Mouse (Mus musculus) liver, embryonic 15.5 days (tissue): ENCODE measurements around the gene Sema4f. TPM values are rescaled to one million over a fixed set of nuclear protein-coding genes. Genes with fewer than 3 reads are reported as not detected.

ENCODE experiments used
- ATAC-seq: fragments of 200-750 bp; cut with Nextera tagmentation; 2 replicates; pipeline ENCODE4 v1.8.0; 2017; ENCODE audit warnings: moderate number of reproducible peaks, mild to moderate bottlenecking, moderate library complexity; ENCODE audit not compliant: insufficient read depth
- H3K27ac ChIP-seq: fragments of 300-500 bp; sonication (generic); replicated peaks from 2 replicates; pipeline ENCODE4 v1.5.1; 2015; ENCODE audit warnings: mild to moderate bottlenecking, inconsistent platforms
- H3K27me3 ChIP-seq: fragments of 300-500 bp; sonication (generic); 2 replicates; pipeline ENCODE4 v1.6.1; 2015; ENCODE audit warnings: mild to moderate bottlenecking, inconsistent platforms
- H3K36me3 ChIP-seq: fragments of 300-500 bp; sonication (generic); replicated peaks from 2 replicates; pipeline ENCODE4 v1.6.1; 2015; ENCODE audit warnings: moderate library complexity, mild to moderate bottlenecking, inconsistent platforms
- H3K4me1 ChIP-seq: fragments of 300-500 bp; sonication (generic); replicated peaks from 2 replicates; pipeline ENCODE4 v1.6.1; 2015; ENCODE audit warnings: inconsistent platforms
- H3K4me2 ChIP-seq: fragments of 300-500 bp; sonication (generic); 2 replicates; pipeline ENCODE4 v1.6.1; 2015; ENCODE audit warnings: moderate library complexity, mild to moderate bottlenecking, inconsistent platforms
- H3K4me3 ChIP-seq: fragments of 300-500 bp; sonication (generic); replicated peaks from 2 replicates; pipeline ENCODE4 v1.5.1; 2015; ENCODE audit warnings: mild to moderate bottlenecking, inconsistent platforms
- H3K9ac ChIP-seq: fragments of 300-500 bp; sonication (generic); 2 replicates; pipeline ENCODE4 v1.6.1; 2015; ENCODE audit warnings: moderate library complexity, mild to moderate bottlenecking, inconsistent platforms
- H3K9me3 ChIP-seq: fragments of 300-500 bp; sonication (generic); replicated peaks from 2 replicates; pipeline ENCODE4 v1.6.1; 2016; ENCODE audit warnings: inconsistent platforms
- WGBS: fragments of 180-500 bp; shearing (Covaris S2); methylation state at CpG from one replicate; pipeline ENCODE4 v1.1.7; 2015; ENCODE audit warnings: mixed read lengths; ENCODE audit not compliant: insufficient replicate concordance; 5-methylcytosine and 5-hydroxymethylcytosine counted together
- polyA plus RNA-seq: library from polyadenylated mRNA; unstranded; fragments of >200 nt; fragmentation: Nextera tagmentation; extraction: Ambion mirVana; gene quantifications from 2 replicates; pipeline ENCODE4 v1.2.1, GENCODE M21; 2015

The Sema4f gene
- polyA plus RNA-seq, 1 experiment from 2014 or later = 0.10 TPM

DNA sequence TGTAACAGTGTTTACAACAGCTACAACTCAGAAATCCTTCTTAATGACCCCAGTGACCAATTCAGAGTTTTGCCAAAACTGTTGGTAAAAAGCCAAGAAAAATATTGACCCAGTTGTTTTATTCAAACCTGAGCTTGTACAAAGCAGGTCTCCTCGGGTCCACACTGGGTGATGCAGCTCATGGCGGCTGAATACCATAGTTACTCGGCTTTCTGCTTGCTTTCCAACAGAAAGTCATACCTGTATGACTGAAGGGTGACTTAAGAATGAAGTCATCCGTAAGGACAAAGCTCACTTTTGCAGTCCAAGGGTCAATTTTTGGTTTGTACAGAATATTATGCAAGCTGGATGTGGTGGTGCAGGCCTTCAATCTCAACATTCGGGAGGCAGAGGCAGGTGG is 12.0 kb downstream of the Sema4f start:
- no peak for ATAC-seq
- Histone ChIP-seq H3K4me2 (no peak overlapping the region), H3K9me3 (no peaks in the 10 kb centered on the region), H3K9ac (no peak overlapping the region), H3K27ac (no peak overlapping the region), H3K4me1 (no peaks in the 10 kb centered on the region), H3K36me3 (no peaks in the 10 kb centered on the region), H3K27me3 (peaks cover 7% of the 10 kb centered on the region), H3K4me3 (no peak overlapping the region)
- WGBS = 44% methylated on average over 5 of the region's 5 CpGs

DNA sequence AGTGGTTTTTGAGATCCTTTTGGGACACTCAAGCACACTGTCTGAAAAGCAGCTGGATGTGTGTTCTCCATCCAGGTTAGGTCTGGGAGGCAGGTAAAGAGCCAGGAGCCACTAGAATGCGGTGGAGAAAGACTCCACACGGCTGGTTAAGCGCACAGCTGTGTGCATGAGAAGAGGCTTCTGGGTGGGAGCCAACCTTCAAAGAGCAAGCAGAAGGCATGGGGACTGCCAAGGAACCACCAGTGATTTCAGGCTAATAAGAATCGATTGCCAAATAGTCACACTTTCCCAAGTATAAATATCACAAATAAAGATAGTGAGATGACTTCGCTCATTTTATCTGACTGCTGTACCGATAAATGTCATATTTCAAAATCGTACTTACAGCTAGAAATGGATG is 13.0 kb downstream of the Sema4f start:
- Histone ChIP-seq H3K27ac (no peak overlapping the region), H3K27me3 (peaks cover 7% of the 10 kb centered on the region; the same call in 1 of the 2 replicates), H3K9me3 (no peaks in the 10 kb centered on the region), H3K36me3 (no peaks in the 10 kb centered on the region), H3K9ac (no peak overlapping the region), H3K4me3 (no peak overlapping the region), H3K4me1 (no peaks in the 10 kb centered on the region), H3K4me2 (no peak overlapping the region)
- ATAC-seq = no peak
- 69% methylated on average over 7 of the region's 7 CpGs for WGBS

DNA sequence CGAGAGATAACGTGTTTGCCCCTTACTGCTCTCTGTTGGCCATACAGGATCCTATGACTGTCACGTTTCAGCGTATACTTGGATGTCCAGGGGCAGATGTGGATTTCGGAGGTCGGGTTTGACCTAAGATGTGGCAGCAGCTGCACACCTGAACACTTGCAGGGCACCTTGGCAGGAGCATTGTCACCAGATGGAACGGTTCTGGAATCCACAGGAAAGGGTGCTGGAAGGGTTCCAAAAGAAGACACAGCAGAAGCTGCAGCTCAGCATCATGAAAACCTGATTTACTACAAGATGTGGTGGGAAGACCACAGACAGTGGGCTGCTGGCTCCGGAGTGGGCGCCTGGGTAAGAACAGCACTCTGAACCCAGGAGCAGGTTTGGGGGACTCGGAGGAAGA is 13.5 kb downstream of the Sema4f start:
- Histone ChIP-seq H3K9me3 (no peaks in the 10 kb centered on the region), H3K9ac (no peak overlapping the region), H3K27me3 (peaks cover 6% of the 10 kb centered on the region; the same call in 1 of the 2 replicates), H3K27ac (no peak overlapping the region), H3K4me2 (no peak overlapping the region), H3K36me3 (no peaks in the 10 kb centered on the region), H3K4me1 (no peaks in the 10 kb centered on the region), H3K4me3 (no peak overlapping the region)
- WGBS = 59% methylated on average over 10 of the region's 10 CpGs
- ATAC-seq = no peak

DNA sequence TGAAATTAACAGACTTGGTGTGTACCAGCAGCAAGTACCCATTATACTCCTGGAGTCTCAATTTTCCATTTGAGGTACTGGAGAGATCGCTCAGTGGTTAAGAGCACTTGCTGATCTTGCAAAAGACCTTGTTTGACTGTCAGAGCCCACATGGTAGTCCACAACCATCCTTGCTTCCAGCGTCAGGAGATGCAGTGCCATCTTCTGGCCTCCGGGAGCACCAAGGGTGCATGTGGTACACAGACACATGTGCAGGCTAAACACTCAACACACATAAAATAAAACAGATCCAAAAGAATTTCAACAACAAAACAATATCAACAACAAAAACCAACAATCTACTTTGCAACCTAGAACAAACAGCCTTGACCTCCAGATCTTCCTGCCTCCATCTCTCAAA is 14.6 kb downstream of the Sema4f start:
- no peak overlapping the region for H3K27ac ChIP-seq
- H3K36me3 ChIP-seq = no peaks in the 10 kb centered on the region
- no peaks in the 10 kb centered on the region for H3K9me3 ChIP-seq
- no peaks in the 10 kb centered on the region for H3K4me1 ChIP-seq
- H3K9ac ChIP-seq = no peak overlapping the region
- ATAC-seq = no peak
- H3K4me2 ChIP-seq = no peak overlapping the region
- no peaks in the 10 kb centered on the region; the same call in 1 of the 2 replicates for H3K27me3 ChIP-seq
- 37% methylated on average over 3 of the region's 3 CpGs for WGBS
- no peak overlapping the region for H3K4me3 ChIP-seq

DNA sequence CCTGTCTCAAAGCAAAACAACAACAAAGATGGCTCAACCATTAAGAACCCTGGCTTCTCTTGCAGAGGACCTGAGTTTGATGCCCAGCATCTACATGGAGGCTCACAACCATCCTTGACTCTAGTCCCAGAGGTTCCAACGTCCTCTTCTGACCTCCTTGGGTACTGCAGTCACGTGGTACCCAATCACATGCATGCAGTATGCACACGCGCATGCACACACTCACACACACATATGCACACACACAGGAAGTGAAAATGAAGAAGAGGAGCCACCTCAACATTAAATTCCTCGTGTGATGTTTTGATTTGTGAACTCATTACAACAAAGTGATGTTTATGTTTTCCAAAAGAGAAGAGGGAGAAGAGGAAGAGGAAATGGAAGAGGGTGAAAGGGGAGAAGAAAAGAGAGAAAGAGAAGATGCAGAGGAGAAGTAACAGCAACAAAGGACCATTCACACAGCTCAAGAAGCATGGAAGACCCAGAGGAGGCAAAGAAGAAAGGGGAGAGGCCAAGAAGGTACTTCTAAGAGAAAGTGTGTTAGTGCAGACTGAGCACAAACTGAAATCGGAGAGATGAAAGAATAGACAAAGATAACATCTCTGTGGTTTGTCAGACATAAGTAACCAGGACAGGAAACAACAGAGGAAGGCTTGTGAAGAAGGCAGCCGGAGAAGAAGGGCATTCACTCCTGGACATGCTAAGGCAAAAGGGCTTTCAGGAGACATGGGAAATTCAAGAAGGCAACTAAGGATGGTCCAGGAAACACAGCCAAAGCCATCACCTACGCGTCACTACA is 17.9 kb downstream of the Sema4f start:
- no peaks in the 10 kb centered on the region for H3K36me3 ChIP-seq
- H3K27ac ChIP-seq = no peak overlapping the region
- 38% methylated on average over 9 of the region's 9 CpGs for WGBS
- no peaks in the 10 kb centered on the region for H3K9me3 ChIP-seq
- no peak overlapping the region for H3K9ac ChIP-seq
- ATAC-seq = no peak
- peaks cover 5% of the 10 kb centered on the region for H3K27me3 ChIP-seq
- no peaks in the 10 kb centered on the region for H3K4me1 ChIP-seq
- H3K4me2 ChIP-seq = no peak overlapping the region
- H3K4me3 ChIP-seq = no peak overlapping the region

DNA sequence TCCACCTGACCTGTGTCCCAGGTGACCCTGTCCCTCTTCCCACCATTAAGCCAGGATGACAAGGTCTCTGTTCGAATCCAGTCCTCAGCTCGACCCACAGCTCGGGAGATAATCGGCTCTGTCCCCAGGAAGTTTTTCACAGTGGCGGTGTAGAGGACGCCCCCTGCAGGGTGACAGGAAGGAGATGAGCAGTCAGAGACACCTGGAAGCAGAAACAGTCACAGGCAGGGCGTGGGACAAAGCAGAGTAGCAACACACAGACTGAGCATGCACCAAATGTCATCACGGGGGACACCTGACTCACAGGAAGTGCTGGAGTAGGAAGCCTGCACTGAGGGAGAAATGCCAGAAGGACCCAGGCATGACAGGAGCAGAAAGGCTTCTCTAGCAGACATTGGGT is 20.0 kb downstream of the Sema4f start:
- peaks cover 9% of the 10 kb centered on the region for H3K27me3 ChIP-seq
- no peak overlapping the region for H3K4me2 ChIP-seq
- H3K9ac ChIP-seq = no peak overlapping the region
- H3K27ac ChIP-seq = no peak overlapping the region
- no peak overlapping the region for H3K4me3 ChIP-seq
- H3K4me1 ChIP-seq = no peaks in the 10 kb centered on the region
- H3K9me3 ChIP-seq = no peaks in the 10 kb centered on the region
- 38% methylated on average over 8 of the region's 8 CpGs for WGBS
- no peaks in the 10 kb centered on the region for H3K36me3 ChIP-seq
- no peak for ATAC-seq

DNA sequence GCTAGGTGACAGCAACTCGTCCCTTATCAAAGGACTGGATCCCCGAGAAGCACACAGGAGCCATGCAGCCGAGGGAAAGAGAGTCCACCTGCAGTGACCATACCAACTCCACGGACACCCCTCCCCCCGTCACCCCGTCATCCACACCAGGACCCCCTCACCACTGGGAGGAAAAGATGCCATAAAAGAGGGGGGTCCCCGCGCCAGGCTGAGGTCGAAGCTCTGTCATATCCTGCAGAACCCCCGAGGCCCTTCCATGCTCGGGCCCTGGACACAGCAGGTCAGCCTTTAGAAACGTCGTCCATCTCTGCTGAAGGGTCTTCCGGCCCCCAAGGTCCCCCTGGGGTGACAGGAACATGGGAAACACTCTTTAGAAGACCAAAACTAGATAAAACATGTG is 21.2 kb downstream of the Sema4f start:
- Histone ChIP-seq H3K4me1 (no peaks in the 10 kb centered on the region; the same call in 1 of the 2 replicates), H3K27ac (no peak overlapping the region), H3K9ac (no peak overlapping the region), H3K27me3 (peaks cover 9% of the 10 kb centered on the region), H3K4me3 (no peak overlapping the region), H3K9me3 (no peaks in the 10 kb centered on the region), H3K4me2 (no peak overlapping the region), H3K36me3 (no peaks in the 10 kb centered on the region)
- no peak for ATAC-seq
- 60% methylated on average over 14 of the region's 14 CpGs for WGBS

DNA sequence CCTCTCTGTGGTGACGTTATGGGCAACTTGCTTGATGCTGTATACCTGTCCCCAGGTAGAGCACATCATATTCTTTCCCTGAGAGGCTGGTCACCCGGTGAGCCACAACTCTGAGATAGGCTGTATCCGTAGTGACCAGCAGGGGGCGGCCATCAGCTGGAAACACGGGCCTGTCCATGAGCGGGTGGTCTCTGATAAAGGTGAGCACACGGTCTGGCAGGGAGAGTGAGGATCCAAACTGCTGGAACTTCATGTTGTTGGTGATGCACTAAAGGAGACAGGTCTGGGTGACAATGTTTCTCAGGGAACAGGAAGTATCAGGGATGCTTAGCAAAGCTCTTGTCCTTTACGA is 21.8 kb downstream of the Sema4f start:
- Histone ChIP-seq H3K9me3 (no peaks in the 10 kb centered on the region), H3K4me1 (no peaks in the 10 kb centered on the region; the same call in 1 of the 2 replicates), H3K9ac (no peak overlapping the region), H3K4me3 (no peak overlapping the region), H3K27me3 (peaks cover 9% of the 10 kb centered on the region), H3K27ac (no peak overlapping the region), H3K4me2 (no peak overlapping the region), H3K36me3 (no peaks in the 10 kb centered on the region)
- WGBS = 14% methylated on average over 8 of the region's 8 CpGs
- no peak for ATAC-seq

DNA sequence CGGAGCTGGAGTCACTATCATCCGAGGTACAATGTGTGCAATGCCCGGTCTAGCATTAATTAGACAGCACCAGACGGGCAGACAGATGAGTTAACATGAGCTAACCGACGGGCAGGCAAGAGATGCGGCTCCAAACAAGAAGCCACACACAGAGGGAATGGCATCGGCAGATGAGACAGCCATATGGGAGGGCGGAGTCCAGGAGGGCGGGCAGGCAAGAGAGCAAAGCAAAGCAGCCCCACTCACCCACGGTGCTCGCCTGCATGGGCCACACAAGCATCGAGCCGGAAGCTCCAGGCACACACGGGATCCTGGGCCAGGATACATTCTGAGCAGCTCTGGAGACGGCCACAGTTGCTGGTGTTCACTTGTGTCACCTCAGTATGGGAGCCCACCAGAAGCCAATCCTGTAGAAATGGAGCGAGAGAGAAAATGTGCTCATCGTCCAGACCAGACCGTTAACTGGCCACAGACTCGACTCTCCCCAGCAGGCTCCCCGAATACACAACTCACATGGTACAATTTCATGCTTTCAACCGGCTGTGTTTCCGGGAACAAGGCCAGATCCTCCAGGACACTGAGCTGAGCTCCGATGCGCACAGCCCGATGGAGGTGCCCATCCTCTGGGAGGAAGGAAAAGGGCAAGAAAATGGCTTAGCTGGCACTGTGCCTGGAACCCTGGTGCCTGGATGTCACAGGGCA is 22.3 kb downstream of the Sema4f start:
- no peaks in the 10 kb centered on the region; the same call in 1 of the 2 replicates for H3K4me1 ChIP-seq
- no peaks in the 10 kb centered on the region for H3K36me3 ChIP-seq
- WGBS = 67% methylated on average over 26 of the region's 26 CpGs
- no peak overlapping the region for H3K4me3 ChIP-seq
- H3K9ac ChIP-seq = no peak overlapping the region
- H3K27me3 ChIP-seq = peaks cover 9% of the 10 kb centered on the region
- no peaks in the 10 kb centered on the region for H3K9me3 ChIP-seq
- no peak for ATAC-seq
- H3K27ac ChIP-seq = no peak overlapping the region
- no peak overlapping the region for H3K4me2 ChIP-seq

DNA sequence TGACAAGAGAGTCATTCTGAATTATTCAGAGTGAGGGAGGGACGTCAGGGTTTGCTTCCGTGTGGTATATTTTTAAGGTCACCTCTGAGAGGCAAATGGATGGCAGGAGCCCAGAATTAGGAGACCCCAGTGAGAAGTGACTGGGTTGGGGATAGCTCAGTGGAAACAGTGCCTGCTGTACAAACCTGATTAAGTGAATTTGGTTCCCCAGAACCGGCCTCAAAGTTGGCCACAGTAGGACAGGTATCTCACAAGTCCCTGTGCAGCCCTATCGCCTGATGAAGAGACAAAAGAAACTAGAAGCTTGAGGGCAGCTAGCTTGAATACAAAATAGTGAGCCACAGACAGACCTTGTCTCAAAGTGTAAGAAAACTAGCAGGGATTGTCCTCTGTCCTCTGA is 23.1 kb downstream of the Sema4f start:
- WGBS = 74% methylated on average over 4 of the region's 4 CpGs
- H3K27ac ChIP-seq = no peak overlapping the region
- H3K4me3 ChIP-seq = no peak overlapping the region
- H3K9me3 ChIP-seq = no peaks in the 10 kb centered on the region
- no peaks in the 10 kb centered on the region for H3K36me3 ChIP-seq
- no peaks in the 10 kb centered on the region; the same call in 1 of the 2 replicates for H3K4me1 ChIP-seq
- no peak overlapping the region for H3K9ac ChIP-seq
- no peak for ATAC-seq
- peaks cover 9% of the 10 kb centered on the region for H3K27me3 ChIP-seq
- H3K4me2 ChIP-seq = no peak overlapping the region

DNA sequence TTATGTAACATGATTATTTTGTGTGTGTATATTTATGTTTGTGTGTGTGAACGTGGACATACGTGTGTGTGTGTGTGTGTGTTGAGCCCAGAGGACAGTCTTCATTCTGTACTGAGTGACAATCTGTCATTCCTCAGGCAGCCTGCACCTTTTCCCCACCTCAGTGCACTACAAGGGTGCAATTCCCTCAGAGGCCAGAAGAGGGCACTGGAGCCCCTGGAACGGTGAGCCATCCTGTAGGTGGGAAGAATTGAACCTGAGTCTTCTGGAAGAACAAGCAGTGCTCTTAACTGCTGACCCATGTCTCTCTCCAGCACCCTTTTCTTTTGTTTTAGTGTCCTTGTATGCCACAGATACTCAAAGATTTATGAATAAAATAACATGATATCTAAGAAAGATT is 23.7 kb downstream of the Sema4f start:
- no peaks in the 10 kb centered on the region for H3K36me3 ChIP-seq
- H3K4me1 ChIP-seq = no peaks in the 10 kb centered on the region; the same call in 1 of the 2 replicates
- WGBS = 13% methylated on average over 3 of the region's 3 CpGs
- no peak overlapping the region for H3K4me2 ChIP-seq
- H3K9ac ChIP-seq = no peak overlapping the region
- no peak overlapping the region for H3K4me3 ChIP-seq
- no peaks in the 10 kb centered on the region for H3K9me3 ChIP-seq
- H3K27ac ChIP-seq = no peak overlapping the region
- H3K27me3 ChIP-seq = peaks cover 9% of the 10 kb centered on the region
- ATAC-seq = no peak
